Mouse (Mus musculus) layer of hippocampus, adult 9-10 months (tissue): ENCODE data around the gene Zbtb20.

Source experiments
- DNase-seq: peaks from one replicate; pipeline ENCODE4 v3.0.0; 2022; ENCODE audit warnings: low spot score

Gene Zbtb20

DNA sequence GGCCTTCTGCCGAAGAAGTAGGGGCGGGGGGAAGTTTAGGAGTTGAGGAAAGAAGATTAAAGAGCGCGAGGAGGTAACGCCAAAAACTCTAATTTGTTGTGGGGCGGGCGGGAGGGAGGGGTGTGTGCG, at the start of gene Zbtb20:
Gene Zbtb20, plus strand, starts transcription at position 30 of the 129 bp plus-strand sequence.
- DNase-seq, result no peak

DNA sequence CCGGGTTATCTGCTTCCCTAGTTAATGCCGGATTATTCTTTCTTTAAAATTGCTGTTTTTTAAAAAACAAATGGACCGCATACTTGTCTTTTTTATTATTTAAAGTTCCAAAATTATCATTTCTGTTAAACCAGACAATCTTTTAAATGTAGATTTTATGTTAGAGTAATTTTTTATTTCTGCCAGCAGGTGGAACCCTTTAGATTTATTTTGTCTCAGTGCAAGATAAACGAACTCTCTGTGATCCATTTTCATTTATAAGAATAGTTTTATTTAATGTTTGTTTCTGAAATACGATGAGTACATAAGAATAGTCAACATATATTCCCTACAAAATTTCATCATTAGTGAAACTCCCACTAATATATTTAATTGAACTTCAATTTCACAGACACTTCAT, 39.7 kb upstream of the Zbtb20 start:
- peak; percentile 11 for DNase-seq

DNA sequence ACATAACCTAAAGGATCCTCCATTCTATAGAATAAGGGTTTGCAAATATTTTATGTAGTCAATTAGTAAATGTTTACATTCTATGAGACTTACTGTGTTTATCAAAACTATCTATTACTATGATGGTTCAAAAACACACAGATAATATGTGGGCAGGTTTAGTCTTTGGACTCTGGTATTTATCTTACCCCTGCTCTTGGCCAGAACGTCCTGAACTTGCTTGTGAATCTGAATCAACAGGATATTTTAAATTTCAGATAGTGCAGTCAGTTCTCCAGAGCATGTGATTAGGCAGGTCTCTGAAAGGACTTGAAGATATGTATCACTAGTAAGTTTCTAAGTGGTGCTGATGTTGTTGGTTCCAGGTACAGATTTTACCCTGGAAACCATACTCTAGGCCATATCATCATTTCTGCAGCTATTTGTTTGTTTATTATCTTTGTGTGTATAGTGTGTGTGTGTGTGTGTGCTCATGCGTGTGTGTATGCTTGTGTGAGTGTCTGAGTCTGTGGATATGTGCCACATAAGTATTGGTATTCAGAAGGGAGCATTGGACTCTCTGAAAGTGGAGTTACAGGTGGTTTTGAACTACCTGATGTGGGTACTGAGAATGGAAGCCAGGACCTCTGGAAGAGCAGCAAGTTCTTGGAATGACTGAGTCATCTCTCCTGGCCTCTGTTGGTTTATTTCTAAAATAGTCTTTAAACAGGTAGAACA, 39.1 kb upstream of the Zbtb20 start:
- DNase-seq, result no peak

DNA sequence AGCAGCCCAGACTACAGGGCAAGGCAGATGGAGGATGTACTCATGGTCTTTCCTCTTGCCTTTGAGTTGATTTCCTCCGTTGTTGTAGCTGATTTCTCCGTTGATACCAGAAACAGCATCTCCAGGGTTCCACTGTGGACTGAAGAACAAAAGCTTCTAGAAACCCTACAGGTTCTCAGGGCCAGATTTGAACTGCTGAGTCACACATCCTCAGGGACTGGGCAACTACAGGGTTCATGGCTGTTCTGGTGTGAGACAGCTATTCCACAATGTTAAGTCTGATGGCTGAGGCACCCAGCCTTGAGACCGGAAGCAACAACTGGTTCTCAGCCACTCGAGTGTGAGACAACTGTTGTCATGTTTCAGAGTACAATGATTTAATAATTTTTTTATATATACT, 37.5 kb upstream of the Zbtb20 start:
- no peak for DNase-seq

DNA sequence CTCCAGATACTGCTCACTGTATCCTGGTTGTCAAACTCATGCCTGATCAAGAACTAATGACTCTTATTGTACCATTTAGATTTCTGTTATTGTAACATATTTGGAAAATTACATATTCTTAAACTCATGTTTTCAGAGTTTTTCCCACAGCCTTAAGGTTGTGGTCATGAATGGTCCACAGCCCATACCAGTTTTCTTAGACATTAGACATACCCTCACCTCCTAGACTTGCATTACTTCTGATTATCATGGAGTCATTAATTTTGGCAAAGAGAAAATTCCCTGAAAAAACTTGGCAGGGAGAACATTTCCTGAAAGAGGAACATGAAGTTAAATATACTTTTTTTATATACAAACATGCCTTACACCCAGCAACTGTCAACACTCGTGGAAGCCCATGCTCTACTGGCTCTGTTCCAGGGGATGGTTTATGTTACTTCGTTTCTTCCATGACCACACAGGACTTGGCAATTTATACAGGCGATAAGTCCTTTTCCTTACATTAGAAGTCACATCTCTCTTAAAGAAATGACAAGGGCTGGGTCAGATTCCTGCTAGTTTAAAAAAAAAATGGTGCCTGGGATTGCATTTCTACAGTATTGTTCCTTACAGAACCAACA, 18.0 kb upstream of the Zbtb20 start:
- no peak for DNase-seq

DNA sequence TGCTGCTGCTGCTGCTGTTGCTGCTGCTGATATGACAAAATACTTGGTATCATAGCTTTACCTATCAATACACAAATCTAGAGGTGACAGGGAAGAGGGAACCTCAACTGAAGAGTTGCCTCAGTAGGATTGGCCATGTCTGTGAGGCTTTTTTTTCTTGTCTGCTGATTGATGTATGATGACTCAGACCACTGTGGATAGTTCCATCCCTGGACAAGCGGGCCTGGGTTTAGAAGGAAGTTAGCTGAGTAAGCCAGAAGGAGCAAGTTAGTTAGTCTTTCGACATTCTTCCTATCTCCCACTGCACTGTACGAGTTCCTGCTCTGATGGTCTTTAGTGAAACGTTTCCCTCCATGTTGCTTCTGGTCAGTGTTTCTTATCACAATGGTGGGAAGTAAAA, 16.4 kb upstream of the Zbtb20 start:
- no peak for DNase-seq

DNA sequence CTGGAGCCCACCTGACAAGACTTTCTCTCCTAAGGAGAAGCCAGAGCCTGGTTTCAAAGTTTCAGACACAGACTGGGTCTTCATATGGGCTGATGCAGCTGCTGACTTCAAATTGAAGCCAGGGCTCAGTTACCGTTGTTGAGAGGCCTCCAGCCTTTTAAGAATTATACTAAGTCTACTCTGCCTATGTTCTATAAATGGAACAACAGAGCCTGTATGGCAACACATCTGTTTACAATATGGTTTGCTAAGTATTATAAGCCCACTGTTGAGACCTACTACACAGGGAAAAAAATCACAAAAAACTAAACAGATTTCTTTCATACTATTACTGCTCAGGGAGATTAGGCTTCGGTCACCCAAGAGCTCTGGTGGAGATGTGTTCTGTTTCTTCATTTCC, 12.4 kb upstream of the Zbtb20 start:
- DNase-seq, result no peak

DNA sequence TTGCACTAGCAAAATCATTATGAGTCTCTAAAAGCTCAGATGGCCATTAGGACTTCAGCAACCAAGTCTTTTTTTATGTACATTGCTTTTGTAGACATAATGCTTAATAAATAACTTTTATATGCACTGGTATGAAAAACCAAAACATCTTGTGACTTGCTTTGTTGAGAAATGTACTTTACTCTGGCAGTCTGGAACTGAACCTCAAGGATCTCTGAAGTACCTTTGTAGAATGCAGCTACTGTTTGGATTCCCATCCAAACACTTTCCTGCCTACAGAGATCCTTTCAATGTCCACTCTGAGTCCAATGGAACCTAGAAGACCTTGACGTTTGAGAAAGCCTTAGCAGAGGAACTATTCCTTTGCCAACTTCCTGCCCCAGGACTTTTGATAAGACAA, 9.6 kb upstream of the Zbtb20 start:
- no peak for DNase-seq

DNA sequence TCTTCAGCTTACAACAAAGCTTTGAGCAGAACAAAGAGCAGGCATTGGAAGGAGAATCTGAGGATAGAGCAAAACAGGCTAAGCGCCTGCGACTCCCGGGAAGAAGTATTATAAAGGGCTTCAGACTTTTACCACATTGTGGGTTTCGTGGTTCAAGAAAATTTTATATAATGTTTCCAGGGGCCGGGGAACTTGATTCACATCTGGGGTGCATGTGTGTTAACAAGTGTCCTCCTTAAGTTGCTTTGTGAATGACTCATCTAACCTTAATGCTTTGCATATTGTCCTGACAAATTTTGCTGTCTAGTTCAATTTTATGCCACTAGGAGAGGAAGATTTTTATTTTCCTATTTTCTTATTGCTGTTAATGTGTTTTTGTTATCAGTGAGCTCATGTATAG, 3.6 kb upstream of the Zbtb20 start:
- no peak for DNase-seq

DNA sequence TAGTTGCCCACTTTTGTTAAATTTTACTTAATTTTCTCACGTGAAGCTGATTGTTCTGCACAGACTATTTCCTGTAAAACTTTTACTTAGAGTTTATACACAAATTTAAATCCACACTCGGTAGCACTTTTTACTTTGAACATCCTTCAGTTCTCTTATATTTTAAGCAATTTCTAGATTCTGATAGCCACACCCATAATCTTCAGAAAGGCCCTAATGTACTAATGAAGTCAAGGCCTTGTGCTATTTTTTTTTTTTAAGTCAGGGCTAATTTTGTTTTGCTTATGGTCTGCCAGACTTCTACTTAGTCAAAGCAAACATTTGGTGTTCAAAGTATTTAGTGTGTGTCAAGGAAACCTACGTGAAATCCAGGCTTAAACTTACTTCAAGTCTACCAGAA, 1.7 kb upstream of the Zbtb20 start:
- DNase-seq, result no peak

DNA sequence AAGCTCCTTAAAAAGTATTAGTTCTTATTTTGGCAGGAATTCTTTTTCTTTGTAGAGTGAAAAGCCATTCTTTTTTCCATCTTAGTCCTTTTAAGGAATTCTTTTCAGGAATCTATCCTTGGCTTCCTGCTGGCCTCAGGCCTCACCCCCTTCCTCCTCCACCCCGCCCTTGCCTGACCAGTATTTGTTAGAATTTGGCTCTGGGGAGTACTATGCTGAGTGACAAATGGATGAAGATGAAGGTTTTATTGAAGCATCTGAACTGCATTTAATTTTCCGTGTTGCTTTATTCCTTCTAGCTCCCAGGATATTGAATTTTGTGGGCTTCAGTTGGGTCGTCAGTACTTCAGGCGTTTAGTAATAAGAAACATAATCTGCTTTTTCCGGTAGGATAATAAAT, 1.2 kb upstream of the Zbtb20 start:
- no peak for DNase-seq

DNA sequence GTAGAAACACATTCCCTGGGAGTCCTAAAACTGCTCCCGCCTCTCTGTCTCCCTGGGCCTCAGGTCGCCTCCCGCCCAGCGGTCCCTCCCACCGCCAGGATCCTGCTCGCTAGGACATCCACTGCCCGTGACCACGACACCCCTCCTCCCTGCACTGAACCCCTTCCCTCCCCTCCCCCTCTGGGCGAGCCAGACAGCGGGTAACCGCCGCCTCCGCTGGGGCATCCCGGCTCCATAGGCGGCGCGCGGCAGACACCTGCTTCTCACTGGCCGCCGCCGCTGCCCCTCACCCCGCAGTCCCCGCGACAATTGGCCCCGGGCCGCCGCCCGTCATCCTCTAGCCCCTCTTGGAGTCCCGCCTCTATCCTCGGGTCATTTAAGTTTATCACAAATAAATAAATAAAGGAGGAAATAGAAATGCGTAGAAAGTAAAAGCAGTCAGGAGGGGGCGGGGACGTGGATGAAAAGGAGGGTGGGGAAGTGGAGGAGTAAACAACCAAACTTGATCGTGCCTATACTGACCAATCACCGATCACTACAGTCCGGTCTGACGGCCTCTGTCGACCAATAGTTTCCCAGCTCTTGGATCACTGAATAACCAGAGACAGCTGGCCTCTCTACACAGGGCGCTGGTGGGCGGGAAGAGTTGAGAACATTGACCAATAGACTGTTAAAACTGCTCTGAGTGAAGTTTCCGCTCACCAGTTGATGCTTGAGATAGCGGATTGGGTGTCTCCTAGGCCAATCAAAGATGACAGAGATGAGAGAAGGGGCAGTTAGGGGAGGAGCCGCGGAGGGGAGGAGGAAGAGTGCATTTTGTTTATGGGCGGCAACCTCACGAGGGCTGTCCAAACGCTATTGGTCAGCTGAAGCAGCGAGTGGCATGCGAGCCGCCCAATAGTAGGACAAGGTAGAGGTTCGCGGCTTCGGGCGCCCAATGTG, 500 bp upstream of the Zbtb20 start:
- DNase-seq, result peak; percentile 99

DNA sequence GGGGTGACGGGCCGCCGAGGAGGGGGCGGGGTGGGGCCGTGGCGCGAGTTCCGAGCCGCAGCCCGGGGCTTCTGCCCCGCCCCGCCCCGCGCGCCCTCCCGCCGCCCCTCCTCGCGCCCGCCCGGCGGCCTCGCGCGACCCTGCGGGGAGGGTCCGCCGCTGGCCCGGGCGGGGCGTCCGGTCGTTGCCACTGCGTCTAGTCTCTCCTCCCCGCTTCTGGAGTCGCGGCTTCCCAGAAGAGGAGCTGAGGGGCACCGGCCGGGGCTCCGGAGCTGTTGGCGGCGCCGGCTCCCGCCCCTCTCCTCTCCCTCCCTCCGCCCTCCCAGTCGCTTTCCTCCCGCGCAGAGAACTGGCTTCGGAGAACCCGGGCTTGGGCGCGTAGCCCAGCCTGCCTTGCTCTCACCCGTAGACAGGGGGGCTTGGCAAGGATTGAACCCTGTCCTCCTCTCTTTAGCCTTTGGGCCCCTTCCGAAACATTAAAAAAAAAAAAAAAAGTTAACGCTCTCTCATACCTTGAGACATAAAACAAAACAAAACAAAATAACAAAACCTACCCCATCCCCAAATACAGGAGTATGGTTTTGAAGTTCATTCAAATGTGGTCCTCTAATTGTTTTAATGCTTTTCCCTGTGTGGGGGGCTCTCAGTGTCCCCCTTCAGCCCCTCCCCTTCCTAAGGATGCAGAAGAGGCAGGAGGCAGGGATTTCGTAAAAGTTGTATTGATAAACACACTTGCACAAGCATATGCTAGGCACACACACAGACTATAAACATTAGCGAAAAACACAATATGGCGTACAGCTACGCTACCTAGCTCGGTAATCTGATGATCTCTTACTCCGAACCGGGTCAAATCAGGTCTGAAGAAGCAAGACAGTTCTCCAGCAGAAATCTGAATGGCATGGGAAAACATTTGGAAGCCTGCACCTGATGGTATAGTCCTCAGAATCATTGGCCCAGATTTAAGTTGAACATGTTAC, 630 bp downstream of the Zbtb20 start:
- no peak for DNase-seq

DNA sequence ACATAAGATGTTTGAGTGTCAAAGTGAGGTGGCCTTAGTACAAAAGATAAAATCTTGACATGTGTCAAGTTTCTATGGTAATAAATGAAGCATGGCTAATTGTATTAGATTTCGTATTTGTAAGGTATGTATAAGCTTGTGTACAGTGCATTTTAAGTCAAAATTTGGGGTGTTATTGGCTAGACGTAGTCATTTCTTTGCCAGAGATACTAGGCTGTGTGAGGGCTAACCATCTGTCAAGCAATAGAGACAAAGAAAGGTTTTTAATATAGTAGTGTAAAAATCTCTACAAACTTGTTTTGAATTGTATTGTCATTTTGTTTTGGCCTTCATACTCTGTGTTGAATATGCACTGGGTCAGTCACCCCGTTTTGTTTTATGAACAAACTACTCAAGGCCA, 4.4 kb downstream of the Zbtb20 start:
- DNase-seq, result no peak

DNA sequence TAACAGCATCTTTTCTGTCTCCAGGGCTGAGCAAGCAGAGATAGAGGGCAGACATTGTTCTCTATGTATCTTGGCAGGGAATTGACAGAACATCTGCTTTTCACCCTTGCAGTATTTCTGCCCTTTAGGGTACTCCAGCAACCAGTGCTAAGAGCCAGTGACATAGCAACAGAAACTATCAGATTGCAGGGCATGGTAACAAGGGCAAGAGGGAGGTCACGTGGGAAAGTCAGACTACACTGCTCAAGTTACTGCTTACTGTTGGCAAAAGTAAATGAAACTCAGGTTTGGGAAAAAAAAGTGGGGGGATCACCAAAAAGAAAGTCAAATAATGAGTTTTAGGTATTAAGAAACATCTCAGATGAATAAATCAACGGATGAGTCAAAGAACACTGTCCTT, 9.9 kb downstream of the Zbtb20 start:
- no peak for DNase-seq

DNA sequence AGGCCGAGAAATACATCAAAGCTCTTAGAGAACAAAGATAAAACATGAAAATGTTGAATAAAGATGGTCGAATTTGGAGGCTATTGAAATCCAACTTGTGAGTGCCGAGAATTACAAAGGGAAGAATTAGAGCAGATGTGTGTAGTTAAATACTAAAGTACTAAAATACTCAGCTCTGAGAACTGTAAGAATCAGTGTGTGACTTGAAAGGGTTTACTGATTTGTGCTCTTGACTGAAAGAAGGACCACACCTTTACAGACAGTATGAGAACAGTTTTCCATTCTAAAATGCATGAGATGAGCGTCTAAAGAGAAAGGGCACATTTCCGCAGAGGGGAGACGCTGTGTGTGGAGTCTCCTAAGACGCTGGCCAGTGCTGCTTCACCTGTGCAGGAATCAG, 10.3 kb downstream of the Zbtb20 start:
- DNase-seq, result no peak

DNA sequence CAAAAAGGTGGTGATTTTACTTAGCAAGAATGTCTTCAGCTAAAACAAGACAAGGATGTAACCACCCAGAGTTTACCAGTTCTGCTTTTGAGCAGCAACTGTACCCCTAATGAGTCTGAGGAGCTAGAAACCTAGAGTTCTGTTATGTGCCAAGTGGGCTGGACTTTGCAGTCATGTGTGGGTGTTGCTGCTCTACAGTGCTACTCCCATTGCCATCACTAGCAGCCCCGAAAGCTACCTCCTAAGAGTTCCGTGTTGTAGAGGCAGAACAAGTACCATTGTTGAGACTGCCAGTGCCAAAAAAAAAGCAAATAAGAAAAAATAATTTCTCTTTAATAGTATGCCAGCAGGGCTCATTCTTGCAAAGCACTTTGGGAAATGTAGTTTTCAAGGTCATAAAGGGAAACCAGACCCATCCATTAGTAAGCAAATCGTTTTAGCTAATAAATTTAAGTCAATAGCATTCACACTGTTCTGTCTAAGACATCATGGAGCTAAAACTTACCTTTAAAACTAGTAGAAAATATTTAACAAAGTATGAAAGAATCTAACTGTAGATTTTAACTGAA, 21.5 kb downstream of the Zbtb20 start:
- no peak for DNase-seq

DNA sequence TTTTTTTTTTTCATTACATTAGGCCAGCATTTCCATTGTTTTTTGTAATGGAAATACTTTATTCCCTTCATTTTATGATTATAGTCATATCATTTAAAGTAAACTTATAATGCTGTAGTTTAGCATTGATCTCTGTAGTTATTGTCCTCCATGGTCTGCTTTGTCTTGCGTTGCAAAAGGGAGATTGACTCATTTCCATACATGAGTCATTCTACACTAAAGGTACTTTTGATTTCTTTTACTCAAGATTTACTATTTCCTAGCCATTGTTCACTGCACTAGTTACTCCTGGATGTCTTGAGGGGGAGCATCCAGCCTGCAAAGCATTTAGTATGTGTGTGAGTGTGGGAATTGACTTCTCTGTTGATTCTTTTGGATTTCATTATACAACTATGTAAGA, 24.6 kb downstream of the Zbtb20 start:
- no peak for DNase-seq

DNA sequence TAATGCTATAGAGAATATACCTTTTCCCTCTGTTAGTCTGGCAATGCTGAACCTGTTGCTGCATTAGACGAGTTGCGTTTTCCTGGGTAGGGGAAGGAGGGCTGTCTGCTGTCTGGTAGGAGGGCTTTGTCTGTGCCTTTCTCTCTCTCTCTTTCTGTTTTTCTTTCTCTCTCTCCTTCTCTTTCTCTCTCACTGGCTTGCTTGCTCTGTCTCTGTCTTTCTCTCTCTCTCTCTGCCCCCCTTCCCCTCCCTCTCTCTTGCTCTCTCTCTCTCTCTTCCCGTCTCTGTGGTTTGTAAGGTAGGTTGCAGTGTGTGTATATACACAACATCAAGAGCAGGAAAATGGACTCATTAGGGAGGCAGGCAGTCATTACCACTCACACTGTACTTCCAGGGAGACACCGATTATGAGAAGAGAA, 31.6 kb downstream of the Zbtb20 start:
- DNase-seq, result no peak

DNA sequence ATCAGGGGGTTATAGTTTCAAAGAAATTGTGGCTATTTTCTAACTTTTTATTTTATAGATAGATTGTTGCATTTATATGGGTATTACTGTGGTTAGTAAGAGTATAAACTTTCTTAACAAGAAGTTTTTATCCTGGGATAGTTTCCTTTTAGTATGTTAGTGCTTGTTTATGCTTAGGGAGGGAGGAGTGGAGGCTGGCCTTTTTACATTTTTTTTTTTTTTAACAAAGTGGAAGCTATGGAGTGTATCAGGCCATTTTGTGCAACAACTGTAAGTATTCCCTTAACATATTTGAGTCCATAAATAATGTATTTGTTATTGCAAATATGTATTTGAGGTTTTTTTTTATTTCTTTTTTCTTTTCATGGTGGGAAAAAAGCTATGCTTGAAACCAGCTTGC, 32.7 kb downstream of the Zbtb20 start:
- DNase-seq, result no peak

DNA sequence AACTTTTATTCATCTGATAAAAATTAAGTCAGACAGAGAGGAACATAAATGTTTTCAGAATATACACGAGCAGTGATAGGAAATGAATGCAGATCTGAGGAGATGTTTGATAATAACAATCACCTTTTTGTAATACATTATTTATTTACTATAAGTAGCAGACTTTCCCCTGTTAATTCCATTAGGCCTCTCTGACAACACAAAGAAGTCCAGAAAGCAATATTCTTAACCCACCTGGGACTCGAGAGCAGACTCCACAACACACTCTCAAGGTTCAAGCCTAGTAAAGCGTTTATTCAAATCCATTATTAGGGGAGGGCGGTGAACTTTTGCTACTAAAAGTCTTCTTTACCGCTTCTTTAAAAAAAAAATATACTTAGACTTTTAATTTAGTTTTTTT, 33.2 kb downstream of the Zbtb20 start:
- DNase-seq, result no peak

DNA sequence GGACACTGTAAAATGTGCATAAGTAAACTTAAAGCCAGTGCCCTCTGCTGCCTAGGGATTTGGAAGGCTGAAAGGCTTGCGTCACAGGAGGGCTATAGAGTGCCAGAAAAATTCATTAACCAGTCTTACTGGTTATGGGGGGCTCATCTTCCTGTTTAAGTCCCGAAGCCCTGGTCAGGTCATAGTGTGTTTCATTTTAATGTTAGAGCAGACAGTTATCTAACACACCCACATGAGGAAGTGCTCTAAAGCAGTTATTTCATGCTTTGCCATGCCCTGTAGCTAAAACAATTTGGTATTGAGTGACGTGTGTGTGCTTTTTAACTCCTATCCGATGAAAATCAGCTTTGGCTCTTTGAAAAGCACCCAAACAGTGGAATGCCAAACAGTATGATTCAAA, 34.3 kb downstream of the Zbtb20 start:
- no peak for DNase-seq
